Mouse (Mus musculus): ENCODE data around the gene S1pr2.

DNA sequence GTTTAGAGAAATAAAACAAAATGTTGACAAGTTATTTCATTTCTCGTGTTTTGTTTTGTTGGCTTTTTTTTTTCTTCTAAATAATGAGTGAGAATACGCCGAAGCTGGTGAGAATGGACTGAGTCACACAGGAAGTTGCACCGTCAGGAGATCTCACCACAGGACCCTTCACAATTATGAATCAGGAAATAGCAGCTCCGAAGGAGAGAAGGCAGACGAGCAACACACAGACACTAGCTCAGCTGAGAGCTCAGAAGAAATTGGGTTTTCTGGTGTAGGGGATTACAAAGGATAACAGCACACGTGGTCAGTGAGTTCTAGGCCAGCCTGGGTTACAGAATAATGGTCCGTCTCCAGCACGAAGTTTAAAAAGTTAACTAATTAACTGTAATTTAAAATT lies 15.0 kb downstream of the S1pr2 start:
- TF ChIP-seq POLR2A (IDR thresholded peaks at IDR 0.05; ENCODE audit: control insufficient read depth in 1 of 2, insufficient read depth in 1 of 2, low read depth in 1 of 2, low read length in 2 of 2, poor library complexity in 1 of 2) (peak; percentile 66 to 87), MEF2A (IDR thresholded peaks at IDR 0.05; ENCODE audit: extremely low read depth, insufficient replicate concordance, low read depth, low read length, poor library complexity, severe bottlenecking) (no peak), CTCF (IDR thresholded peaks at IDR 0.05 in 2 of 3, conservative IDR thresholded peaks at IDR 0.05 in 1 of 3; ENCODE audit: control insufficient read depth in 1 of 3, insufficient read depth in 1 of 3, low read depth in 2 of 3, low read length in 3 of 3, poor library complexity in 1 of 3, severe bottlenecking in 1 of 3) (no peak), POLR2AphosphoS2 (IDR thresholded peaks at IDR 0.05; ENCODE audit: low read length) (no peak), HCFC1 (IDR thresholded peaks at IDR 0.05; ENCODE audit: low read depth, low read length) (no peak)

Measured in MEL (cell line).